Mouse (Mus musculus) brain, embryonic 14.5 days (tissue): ENCODE results near the gene Tmem8. TPM values are rescaled to one million over a fixed set of nuclear protein-coding genes. Genes with fewer than 3 reads are reported as not detected.
A peak's percentile ranks its signal among the peaks of the same experiment; 100 is the strongest.

ENCODE experiments used
- DNase-seq: peaks from one replicate; pipeline ENCODE4 v3.0.0-alpha.2; 2011; ENCODE audit warnings: low read depth
- CTCF ChIP-seq: fragments of 200-500 bp; IDR thresholded peaks from 2 replicates; pipeline ENCODE4 v1.5.1; 2012; ENCODE audit warnings: inconsistent platforms, mild to moderate bottlenecking, moderate library complexity, borderline replicate concordance; ENCODE audit not compliant: insufficient read depth, insufficient read length; ENCODE audit errors: extremely low read depth
- POLR2A ChIP-seq: fragments of 200-500 bp; IDR thresholded peaks from 2 replicates; pipeline ENCODE4 v1.6.1; 2012; ENCODE audit warnings: mild to moderate bottlenecking, inconsistent platforms, borderline replicate concordance; ENCODE audit not compliant: poor library complexity, insufficient read depth, insufficient read length, severe bottlenecking; ENCODE audit errors: extremely low read depth
- polyA plus RNA-seq: library from polyadenylated mRNA; depleted of rRNA; stranded (reverse); fragments of >200 nt; gene quantifications from 2 replicates; pipeline ENCODE4 v1.2.3, GENCODE M21; 2012

The Tmem8 gene
- polyA plus RNA-seq, 1 experiment: 11.8 TPM

DNA sequence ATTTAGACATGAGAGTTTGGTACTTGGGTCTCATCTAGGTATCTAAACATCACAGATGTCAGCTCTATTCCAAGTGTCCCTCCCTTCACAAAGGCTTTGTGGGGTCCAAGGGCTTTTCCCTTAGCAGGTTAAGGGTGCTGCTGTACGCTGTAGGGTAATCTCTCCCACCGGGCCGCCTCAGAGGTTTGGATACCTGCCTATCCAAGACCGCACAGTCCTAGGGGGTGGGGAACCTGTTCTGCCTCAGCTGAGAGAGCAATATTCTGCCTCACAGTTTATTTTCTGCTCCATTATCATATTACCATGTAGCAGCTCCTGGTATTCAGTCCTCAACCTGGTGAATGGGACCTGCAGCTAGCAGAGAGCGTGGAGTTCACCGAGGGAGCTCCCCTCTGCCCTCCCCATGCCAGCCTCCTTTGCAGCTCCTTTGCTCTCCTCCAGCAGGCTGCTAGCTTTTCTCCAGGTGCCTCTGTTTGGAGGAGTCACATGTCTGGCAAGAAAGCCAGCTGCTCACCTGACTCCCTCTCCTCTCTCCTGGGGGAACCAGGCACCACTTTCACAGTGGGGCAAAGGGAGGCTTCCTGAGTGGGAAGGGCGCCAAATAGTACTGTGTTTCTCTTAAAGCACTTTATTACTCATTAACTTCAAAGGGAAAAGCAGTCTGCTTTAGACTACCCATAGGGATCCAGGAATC is 2.3 kb downstream of the Tmem8 start:
- TF ChIP-seq POLR2A (no peak), CTCF (no peak)
- DNase-seq: no peak

DNA sequence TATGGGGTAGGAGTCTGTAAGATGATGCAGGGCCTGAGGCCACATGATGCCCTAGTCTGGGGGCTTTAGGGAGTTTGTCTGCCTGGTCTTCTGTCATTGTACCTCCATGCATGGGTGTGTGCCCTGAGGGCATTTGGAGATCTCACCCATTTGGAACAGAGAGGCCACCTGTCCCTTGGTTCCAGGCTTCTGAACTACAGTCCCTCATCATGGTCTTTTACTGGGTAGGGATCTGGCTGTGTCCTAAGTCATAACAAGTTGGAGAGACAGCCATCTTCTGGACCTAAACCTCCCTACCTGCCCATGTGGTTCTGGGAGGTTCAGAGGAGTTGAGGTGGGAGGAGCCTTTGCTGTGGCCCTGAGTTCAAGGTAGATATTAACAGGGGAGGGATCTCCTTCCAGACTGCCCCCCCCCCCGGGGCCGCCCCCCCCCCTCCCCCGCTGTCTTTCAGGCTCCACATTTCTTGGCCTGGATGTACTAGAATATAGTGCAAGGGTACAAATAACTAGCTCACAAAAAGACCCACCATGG is 2.9 kb downstream of the Tmem8 start:
- no peak for DNase-seq

DNA sequence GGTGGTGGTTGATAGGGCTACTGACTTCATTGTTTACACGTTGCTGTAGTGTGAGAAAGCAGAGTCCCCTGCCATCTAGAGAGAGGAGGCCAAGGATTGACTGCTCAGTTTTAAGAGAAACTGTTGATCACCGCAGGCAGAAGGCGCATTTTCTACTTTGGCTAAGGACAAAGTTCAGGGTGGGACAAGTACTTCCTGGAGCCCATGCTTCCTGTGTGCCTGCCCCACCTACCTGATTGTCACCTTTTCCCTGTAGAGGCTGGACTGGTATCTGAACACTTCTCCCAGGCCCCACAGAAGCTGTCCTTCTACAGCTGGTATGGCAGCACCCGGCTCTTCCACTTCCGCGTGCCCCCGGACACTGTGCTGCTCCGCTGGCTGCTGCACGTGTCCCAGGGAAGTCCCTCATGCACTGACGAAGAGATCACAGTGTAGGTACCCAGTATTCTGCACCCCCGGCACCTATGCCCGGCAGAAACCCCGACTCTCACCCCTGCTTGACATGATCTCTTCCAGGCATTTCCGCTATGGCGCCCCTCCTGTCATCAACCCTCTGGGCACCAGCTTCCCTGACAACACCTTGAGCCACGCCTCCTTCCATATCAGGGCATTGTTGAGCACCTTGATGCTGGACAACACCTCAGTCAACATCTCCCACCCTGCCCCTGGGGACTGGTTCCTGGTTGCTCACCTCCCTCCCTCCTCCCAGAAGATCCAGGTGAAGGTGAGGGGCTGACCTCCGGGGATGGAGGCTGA is 3.6 kb downstream of the Tmem8 start:
- no peak for DNase-seq
- TF ChIP-seq CTCF: no peak
- no peak for TF ChIP-seq POLR2A

More for the DNA sequence above, 2.9 kb downstream of the Tmem8 start:
- TF ChIP-seq CTCF (no peak), POLR2A (no peak)

DNA sequence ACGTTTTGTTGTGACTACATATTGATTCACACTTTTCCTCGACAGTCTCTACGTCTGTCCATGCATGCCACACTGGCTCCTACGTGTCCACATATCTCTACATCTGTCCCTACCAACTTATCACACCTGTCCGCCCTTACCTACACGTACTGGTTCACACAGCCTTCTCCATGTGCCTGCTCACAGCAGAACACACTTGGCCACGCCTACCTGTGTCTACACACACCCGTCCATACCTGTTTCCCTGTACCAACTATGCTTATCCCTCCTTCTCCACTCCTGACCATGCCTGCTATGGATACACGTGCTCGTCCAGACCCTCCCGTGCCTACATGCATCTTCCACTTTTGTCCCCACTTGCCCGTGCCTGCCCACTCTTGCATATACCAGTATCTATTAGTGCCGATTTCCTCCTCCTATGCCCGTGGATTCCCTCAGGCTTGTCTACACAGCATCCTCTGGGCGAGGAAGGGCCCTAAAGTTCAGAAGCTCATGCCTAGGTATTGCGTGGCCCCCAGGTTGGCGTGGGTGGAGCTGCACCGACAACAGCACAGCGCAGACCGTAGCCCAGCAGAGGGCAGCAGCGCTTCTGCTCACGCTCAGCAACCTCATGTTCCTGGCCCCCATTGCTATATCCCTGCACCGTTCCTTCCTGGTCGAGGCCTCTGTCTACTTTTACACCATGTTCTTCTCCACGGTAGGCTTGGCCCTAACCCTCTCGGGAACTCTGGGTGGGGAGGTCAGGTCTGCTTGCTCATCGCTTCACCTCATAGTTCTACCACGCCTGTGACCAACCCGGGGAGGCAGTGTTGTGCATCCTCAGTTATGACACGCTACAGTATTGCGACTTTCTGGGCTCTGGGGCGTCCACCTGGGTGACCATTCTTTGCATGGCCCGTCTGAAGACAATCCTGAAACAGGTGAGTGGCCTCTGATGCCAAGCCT is 6.9 kb downstream of the Tmem8 start:
- no peak for TF ChIP-seq POLR2A
- peak; percentile 83 for TF ChIP-seq CTCF
- DNase-seq: peak; percentile 72

DNA sequence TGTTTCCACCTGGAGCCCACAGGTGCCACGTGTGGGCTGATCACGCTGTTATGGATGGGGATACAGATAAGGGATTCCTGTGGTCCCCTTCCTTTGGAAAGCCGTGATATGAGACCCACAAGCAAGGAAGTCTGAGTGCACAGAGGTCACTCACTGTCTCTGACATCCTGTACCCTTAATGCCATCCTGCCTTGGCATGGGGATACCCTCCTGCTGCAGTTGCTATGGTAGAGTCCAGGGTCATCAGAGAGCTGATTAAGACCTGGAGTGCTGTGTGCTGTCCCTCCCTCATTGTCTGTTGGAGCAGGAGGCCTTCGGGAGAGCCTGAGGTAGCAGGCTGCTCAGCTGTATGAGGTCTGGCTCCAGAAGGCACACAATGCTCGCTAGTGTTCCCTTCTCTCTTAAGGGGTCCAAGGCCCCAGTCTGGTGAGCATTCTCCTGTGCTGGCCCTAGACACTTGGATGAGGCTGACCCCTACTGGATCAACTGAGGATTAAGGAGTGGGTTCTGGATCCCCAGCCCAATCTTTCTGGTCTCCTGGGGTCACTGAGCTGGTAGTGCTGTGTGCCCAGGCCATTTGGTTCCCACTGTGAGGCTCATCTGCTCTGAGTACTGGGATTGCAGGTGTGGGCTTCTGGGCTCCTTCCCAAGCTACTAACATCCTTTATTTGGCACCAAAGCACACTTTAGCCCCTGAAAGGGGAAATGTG is 9.5 kb downstream of the Tmem8 start:
- no peak for TF ChIP-seq POLR2A
- no peak for TF ChIP-seq CTCF
- no peak for DNase-seq

DNA sequence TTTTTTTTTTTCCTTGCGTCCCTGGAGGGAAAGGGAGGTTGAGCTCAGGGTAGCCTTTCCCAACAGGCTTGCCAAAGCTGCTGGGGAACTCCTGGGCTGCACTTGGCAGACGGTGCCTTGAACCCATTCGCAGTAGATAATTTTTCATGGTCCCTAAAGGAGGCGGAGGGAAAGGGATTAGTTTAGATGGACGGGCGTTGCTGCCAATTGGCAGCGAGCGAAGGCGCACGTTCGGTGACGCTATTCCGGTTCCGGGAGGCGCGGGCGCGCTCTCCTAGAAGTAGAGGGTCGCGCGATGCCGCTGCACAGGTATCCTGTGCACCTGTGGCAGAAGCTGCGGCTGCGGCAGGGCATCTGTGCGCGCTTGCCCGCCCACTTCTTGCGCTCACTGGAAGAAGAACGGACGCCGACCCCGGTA is 10.2 kb downstream of the Tmem8 start, which contains the start of gene Mrpl28:
Gene Mrpl28, plus strand, starts transcription at position 234 of the 418 bp plus-strand sequence.
- DNase-seq: peak; percentile 99
- no peak for TF ChIP-seq CTCF
- peak; percentile 94; the same call in 1 of the 2 replicates for TF ChIP-seq POLR2A

DNA sequence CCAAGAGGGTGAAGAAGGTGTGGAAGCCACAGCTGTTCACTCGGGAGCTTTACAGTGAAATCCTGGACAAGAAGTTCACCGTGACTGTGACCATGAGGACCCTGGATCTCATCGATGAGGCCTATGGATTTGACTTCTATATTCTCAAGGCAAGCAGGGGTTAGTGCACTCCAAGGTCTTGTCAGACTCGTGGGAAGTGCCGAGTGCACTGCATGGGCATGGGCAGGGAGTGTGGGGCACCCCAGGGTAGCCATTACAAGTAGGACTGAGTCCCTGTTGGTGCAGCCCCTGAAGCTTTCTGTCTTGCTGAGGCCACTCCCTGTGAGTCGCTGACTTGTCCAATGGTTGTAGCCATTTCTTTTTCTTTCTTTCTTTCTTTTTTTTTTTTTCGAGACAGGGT is 11.5 kb downstream of the Tmem8 start:
- no peak for DNase-seq
- TF ChIP-seq POLR2A: no peak
- TF ChIP-seq CTCF: no peak

DNA sequence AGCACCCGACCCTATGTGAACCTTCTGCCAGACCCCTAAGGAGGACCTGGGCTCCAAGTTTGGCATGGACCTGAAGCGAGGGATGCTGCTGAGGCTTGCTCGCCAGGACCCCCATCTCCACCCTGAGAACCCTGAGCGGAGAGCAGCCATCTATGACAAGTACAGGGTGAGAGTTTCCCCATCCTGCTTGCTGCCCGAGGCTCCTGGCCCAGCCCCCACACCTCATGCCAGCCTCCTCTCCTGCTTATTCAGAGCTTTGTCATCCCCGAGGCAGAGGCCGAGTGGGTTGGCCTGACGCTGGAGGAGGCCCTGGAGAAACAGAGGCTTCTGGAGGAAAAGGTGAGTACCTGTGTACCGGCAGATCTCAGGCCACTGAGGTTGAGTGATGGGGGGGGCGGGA is 12.1 kb downstream of the Tmem8 start:
- DNase-seq: no peak
- TF ChIP-seq CTCF: no peak
- TF ChIP-seq POLR2A: no peak

DNA sequence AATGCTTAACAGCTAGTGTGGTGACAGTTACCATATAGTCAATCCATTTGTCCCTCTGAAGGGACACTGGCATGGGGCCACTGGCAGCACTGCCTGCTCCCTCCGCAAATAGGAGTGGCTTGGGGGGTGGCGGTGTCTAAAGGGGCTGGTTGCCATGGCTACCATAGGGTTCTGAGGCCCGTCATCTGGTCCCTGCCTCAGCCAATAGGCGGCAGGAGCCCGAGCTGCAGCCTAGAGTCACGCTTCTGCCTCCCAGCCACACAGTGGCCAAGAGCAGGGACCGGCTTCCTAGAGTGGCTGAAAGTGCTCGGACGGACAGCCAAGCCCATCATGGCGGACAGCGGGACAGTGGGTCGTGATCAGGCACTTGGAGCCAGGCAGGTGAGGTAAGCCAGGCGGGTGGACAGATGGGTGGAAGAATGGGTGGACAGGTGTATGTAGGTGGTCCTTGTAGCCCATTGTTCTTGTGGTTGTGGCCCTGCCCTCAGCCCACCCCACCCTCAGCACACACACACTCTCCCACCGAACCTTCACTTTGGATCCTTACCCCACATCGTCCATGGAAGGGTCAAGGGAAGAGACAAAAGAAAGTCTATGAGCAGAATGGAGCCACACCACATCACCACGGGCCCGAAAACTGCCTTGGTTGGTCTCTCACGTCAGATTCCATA is 18.1 kb downstream of the Tmem8 start:
- no peak for TF ChIP-seq CTCF
- TF ChIP-seq POLR2A: no peak
- peak; percentile 83 for DNase-seq
